Mouse (Mus musculus) lung, postnatal 14 days (tissue): ENCODE data around the gene Slc12a1.

Experiments
- DNase-seq: peaks from one replicate; pipeline ENCODE4 v3.0.0; 2021

The Slc12a1 gene

GRCm38 (mm10) chr2:125259230-125260120 is 107.2 kb downstream of the Slc12a1 start:
- peak; percentile 38 for DNase-seq

GRCm38 (mm10) chr2:125260326-125260725 is 108.0 kb downstream of the Slc12a1 start:
- no peak for DNase-seq

GRCm38 (mm10) chr2:125263056-125263455 is 110.8 kb downstream of the Slc12a1 start:
- DNase-seq: no peak

- no peak for DNase-seq
These were observed 111.4 kb downstream of the Slc12a1 start for GRCm38 (mm10) chr2:125263753-125264152.

- DNase-seq: no peak
These were observed 116.6 kb downstream of the Slc12a1 start for GRCm38 (mm10) chr2:125268876-125269275.

- DNase-seq: no peak
These were observed 123.3 kb downstream of the Slc12a1 start for GRCm38 (mm10) chr2:125275617-125276016.

GRCm38 (mm10) chr2:125276692-125277091 is 124.4 kb downstream of the Slc12a1 start:
- no peak for DNase-seq

- peak; percentile 55 for DNase-seq
These were observed 126.2 kb downstream of the Slc12a1 start for GRCm38 (mm10) chr2:125278474-125278873.
